Mouse (Mus musculus): ENCODE data around the gene Ermap. TPM values are rescaled to one million over a fixed set of nuclear protein-coding genes. Genes with fewer than 3 reads are reported as not detected.

Gene Ermap
- polyA plus RNA-seq, 1 experiment from 2014 or later: 6.4 TPM

DNA sequence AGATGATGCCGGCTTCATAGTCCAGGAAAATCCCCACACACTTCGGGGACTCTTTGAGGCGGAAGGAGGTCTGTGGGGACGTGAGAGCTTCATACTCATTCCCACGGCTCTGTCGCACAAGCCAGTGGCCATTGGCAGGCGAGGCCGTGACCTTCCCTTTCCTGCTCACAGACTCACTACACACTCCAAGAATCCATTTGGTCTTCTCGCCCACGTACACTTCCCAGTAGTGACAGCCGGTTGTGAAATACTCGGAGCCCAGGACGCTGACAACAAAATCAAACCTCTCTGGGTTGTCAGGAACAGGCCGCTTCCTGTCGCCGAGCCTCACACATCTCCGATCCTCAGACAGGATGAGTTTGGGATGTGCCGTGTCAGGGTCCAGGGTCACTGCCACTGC lies 11.5 kb downstream of the Ermap start:
- Histone ChIP-seq H3K4me1 (ENCODE audit: control insufficient read depth, insufficient read depth, low read length) (no peaks in the 10 kb centered on the region), H3K27ac (ENCODE audit: low read depth, low read length) (no peak overlapping the region), H3K9me3 (ENCODE audit: control insufficient read depth, low read length) (no peaks in the 10 kb centered on the region), H3K4me3 (ENCODE audit: low read depth, low read length) (no peak overlapping the region), H3K36me3 (ENCODE audit: control insufficient read depth, insufficient read depth, low read length) (no peaks in the 10 kb centered on the region), H3K27me3 (ENCODE audit: control insufficient read depth, insufficient read depth, low read length) (no peaks in the 10 kb centered on the region), H3K9ac (ENCODE audit: low read length) (no peak overlapping the region; the same call in 1 of the 2 replicates), H3K4me2 (ENCODE audit: low read depth) (no peak overlapping the region)
- DNase-seq (ENCODE audit: low spot score) (no peak), ATAC-seq (ENCODE audit: insufficient read depth, low FRiP score, low TSS enrichment) (no peak)
- 77% methylated on average over 18 of the region's 18 CpGs for WGBS

- no peak overlapping the region for H3K9ac ChIP-seq (ENCODE audit: low read length)
- H3K27ac ChIP-seq (ENCODE audit: low read depth, low read length): no peak overlapping the region
- 74% methylated on average over 5 of the region's 5 CpGs for WGBS
- H3K9me3 ChIP-seq (ENCODE audit: control insufficient read depth, low read length): no peaks in the 10 kb centered on the region
- ATAC-seq (ENCODE audit: insufficient read depth, low FRiP score, low TSS enrichment) (no peak), DNase-seq (ENCODE audit: low spot score) (no peak)
- H3K36me3 ChIP-seq (ENCODE audit: control insufficient read depth, insufficient read depth, low read length): no peaks in the 10 kb centered on the region
- H3K4me3 ChIP-seq (ENCODE audit: low read depth, low read length): no peak overlapping the region
- H3K4me2 ChIP-seq (ENCODE audit: low read depth): no peak overlapping the region
- H3K27me3 ChIP-seq (ENCODE audit: control insufficient read depth, insufficient read depth, low read length): no peaks in the 10 kb centered on the region
- peaks cover 5% of the 10 kb centered on the region; the same call in 1 of the 2 replicates for H3K4me1 ChIP-seq (ENCODE audit: control insufficient read depth, insufficient read depth, low read length)
These were observed 12.1 kb downstream of the Ermap start for GRCm38 (mm10) chr4:119177702-119178101.

DNA sequence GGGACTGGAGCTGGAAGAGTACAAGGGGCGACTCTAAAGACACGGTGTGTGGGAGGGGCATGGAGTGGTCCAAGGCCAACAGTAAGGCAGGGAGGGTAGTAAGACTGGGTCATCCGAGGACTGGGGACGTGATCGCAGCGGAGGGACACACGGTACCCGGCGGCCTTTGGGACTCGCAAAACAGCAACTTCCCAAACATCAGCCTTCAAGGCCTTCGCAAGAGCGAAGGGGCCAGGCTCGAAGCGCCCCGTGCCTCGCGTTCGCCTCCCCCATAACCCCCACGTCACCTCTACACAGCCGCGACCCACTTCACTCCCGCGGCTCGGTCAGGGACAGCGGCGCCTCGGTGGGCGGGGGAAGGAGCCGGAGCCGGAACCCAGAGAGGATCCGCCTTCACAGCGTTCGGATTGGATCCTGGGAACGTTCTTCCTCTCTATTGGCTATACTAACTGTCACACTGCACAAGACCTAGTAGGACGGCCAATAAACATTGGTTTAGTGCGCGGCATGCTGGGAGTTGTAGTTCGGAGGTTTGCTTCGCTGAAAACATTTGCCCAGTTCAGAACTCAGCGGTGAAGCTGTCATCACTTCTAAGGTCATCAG lies 15.9 kb downstream of the Ermap start, which contains the start of gene Zfp691:
Gene Zfp691, minus strand, starts transcription at position 345 of the 603 bp plus-strand sequence.
- peak; percentile 100 for ATAC-seq (ENCODE audit: insufficient read depth, low FRiP score, low TSS enrichment)

DNA sequence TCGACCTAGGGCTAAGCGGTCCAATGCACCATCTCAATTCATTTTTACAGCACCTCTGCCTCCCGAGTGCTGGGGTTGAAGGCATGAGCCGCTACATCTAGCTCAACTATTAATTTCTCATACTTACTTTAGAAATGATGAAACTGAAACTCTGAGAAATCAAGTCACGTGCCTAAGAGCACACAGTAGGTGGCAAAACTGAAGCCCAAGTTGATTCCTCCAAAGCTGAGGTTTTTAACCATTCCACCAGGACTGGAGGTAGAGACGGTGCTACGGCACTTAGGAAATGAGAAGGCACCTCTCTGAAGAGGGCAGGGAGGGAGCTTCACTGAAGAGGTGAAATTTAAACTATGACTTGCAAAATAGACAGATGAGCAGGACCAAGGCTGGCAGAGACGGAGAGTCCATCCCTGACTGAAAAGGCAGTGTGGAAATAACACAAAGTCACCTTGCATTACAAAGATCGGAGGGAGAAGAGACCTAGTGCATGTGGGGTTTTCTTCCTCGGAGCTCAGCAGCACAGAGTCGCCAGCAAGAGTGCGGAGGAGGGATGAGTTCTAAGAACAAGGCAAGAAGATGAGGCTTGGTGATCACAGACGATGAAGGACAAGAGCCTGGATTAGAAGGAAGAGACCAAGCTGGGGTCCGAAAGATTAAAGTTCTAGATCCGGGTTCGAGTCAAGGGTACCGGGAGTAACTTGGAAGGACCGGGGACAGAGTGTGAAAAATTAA lies 16.7 kb downstream of the Ermap start:
- Histone ChIP-seq H3K36me3 (ENCODE audit: control insufficient read depth, insufficient read depth, low read length) (0 out of 2 replicates have a peak, but pooled peaks cover 8% of the 10 kb centered on the region), H3K4me3 (ENCODE audit: low read depth, low read length) (peak overlapping the region; percentile 79), H3K9ac (ENCODE audit: low read length) (peak overlapping the region; percentile 75), H3K27ac (ENCODE audit: low read depth, low read length) (no peak overlapping the region), H3K4me2 (ENCODE audit: low read depth) (peak overlapping the region; percentile 65), H3K27me3 (ENCODE audit: control insufficient read depth, insufficient read depth, low read length) (no peaks in the 10 kb centered on the region), H3K4me1 (ENCODE audit: control insufficient read depth, insufficient read depth, low read length) (peaks cover 5% of the 10 kb centered on the region; the same call in 1 of the 2 replicates), H3K9me3 (ENCODE audit: control insufficient read depth, low read length) (no peaks in the 10 kb centered on the region)
- WGBS: 48% methylated on average over 18 of the region's 18 CpGs
- DNase-seq (ENCODE audit: low spot score) (no peak), ATAC-seq (ENCODE audit: insufficient read depth, low FRiP score, low TSS enrichment) (no peak)

More for the DNA sequence above, 15.9 kb downstream of the Ermap start, which contains the start of gene Zfp691:
- Histone ChIP-seq H3K27ac (ENCODE audit: low read depth, low read length) (peak within 1 kb of the TSS; percentile 34; the same call in 1 of the 2 replicates), H3K36me3 (ENCODE audit: control insufficient read depth, insufficient read depth, low read length) (0 out of 2 replicates have a peak, but pooled peaks cover 5% of the 10 kb centered on the region), H3K27me3 (ENCODE audit: control insufficient read depth, insufficient read depth, low read length) (no peaks in the 10 kb centered on the region), H3K4me1 (ENCODE audit: control insufficient read depth, insufficient read depth, low read length) (peaks cover 5% of the 10 kb centered on the region; the same call in 1 of the 2 replicates), H3K9ac (ENCODE audit: low read length) (peak within 1 kb of the TSS; percentile 75), H3K4me2 (ENCODE audit: low read depth) (peak within 1 kb of the TSS; percentile 65), H3K4me3 (ENCODE audit: low read depth, low read length) (peak within 1 kb of the TSS; percentile 79), H3K9me3 (ENCODE audit: control insufficient read depth, low read length) (no peaks in the 10 kb centered on the region)
- DNase-seq (ENCODE audit: low spot score): peak; percentile 93
- WGBS: under 1% methylated on average over 40 of the region's 40 CpGs

DNA sequence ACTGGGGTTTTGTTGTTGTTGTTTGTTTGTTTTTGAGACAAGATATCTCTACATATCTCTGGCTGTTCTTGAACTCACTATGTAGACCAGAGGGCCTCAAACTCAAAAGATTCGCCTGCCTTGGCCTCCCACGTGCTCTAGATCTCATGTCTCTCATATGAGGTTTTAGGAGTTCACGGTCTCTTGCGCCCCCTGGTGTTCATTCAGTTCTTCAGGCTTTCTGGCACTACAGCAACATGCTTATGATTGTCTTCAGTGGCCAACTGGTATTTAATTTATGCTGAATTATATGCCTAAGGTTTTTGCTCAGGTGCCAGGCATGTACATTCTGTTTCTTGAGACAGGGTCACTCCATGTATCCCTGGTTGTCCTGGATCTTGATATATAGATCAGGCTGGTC lies 22.1 kb downstream of the Ermap start:
- Histone ChIP-seq H3K4me2 (ENCODE audit: low read depth) (no peak overlapping the region), H3K36me3 (ENCODE audit: control insufficient read depth, insufficient read depth, low read length) (0 out of 2 replicates have a peak, but pooled peaks cover 8% of the 10 kb centered on the region), H3K9ac (ENCODE audit: low read length) (no peak overlapping the region), H3K27ac (ENCODE audit: low read depth, low read length) (no peak overlapping the region), H3K27me3 (ENCODE audit: control insufficient read depth, insufficient read depth, low read length) (no peaks in the 10 kb centered on the region), H3K4me1 (ENCODE audit: control insufficient read depth, insufficient read depth, low read length) (no peaks in the 10 kb centered on the region), H3K4me3 (ENCODE audit: low read depth, low read length) (no peak overlapping the region), H3K9me3 (ENCODE audit: control insufficient read depth, low read length) (no peaks in the 10 kb centered on the region)
- DNase-seq (ENCODE audit: low spot score) (peak; percentile 81), ATAC-seq (ENCODE audit: insufficient read depth, low FRiP score, low TSS enrichment) (peak; percentile 45; the same call in 1 of the 2 replicates)
- WGBS: 6% methylated on average over 4 of the region's 4 CpGs

DNA sequence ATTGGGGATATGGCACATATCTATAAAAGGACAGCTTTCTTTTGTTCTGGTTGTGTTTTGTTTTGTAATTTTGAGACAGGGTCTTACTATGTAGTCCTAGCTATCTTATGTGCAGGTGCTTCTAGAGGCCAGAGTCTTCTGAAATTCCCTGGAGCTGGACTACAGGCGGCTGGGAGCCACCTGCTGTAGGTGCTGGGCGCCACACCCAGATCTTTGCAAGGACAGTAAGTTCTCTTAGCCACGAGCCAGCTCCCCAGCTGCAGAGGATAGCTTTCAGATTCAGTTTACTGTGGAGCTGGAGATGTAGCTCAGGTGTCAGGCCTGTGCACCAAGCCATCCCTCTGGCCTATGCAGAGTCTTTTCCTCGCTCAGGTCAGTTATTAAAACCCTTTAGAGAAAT lies 22.7 kb downstream of the Ermap start:
- Histone ChIP-seq H3K9ac (ENCODE audit: low read length) (no peak overlapping the region), H3K9me3 (ENCODE audit: control insufficient read depth, low read length) (no peaks in the 10 kb centered on the region), H3K27ac (ENCODE audit: low read depth, low read length) (no peak overlapping the region), H3K4me3 (ENCODE audit: low read depth, low read length) (no peak overlapping the region), H3K27me3 (ENCODE audit: control insufficient read depth, insufficient read depth, low read length) (no peaks in the 10 kb centered on the region), H3K4me1 (ENCODE audit: control insufficient read depth, insufficient read depth, low read length) (no peaks in the 10 kb centered on the region), H3K36me3 (ENCODE audit: control insufficient read depth, insufficient read depth, low read length) (0 out of 2 replicates have a peak, but pooled peaks cover 8% of the 10 kb centered on the region), H3K4me2 (ENCODE audit: low read depth) (no peak overlapping the region)
- DNase-seq (ENCODE audit: low spot score) (no peak), ATAC-seq (ENCODE audit: insufficient read depth, low FRiP score, low TSS enrichment) (no peak)
- 84% methylated on average over 4 of the region's 4 CpGs for WGBS

DNA sequence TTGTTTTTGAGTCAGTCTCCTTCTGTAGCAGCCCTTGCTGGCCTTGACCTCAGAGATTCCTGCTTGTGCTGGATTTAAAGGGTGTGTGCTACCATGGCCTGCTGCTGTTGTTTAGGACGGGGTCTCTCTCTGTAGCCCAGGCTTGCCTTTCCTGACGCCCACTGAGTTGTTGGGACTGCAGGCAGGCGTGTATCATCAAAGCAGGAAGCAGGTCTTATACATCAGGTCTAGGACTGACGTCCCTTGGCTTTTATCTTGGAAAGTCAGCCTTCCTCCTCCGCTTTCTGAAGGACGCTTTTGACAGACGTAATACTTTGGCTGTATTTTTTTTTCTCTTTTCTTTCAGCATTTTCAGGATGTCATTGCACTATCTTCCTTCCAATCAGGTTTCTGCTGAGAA lies 23.9 kb downstream of the Ermap start:
- no peak for ATAC-seq (ENCODE audit: insufficient read depth, low FRiP score, low TSS enrichment)
- WGBS: 84% methylated on average over 7 of the region's 7 CpGs
- DNase-seq (ENCODE audit: low spot score): no peak
- H3K36me3 ChIP-seq (ENCODE audit: control insufficient read depth, insufficient read depth, low read length): 0 out of 2 replicates have a peak, but pooled peaks cover 8% of the 10 kb centered on the region
- H3K9ac ChIP-seq (ENCODE audit: low read length): no peak overlapping the region
- no peak overlapping the region for H3K4me3 ChIP-seq (ENCODE audit: low read depth, low read length)
- H3K27ac ChIP-seq (ENCODE audit: low read depth, low read length): no peak overlapping the region
- H3K27me3 ChIP-seq (ENCODE audit: control insufficient read depth, insufficient read depth, low read length): no peaks in the 10 kb centered on the region
- H3K9me3 ChIP-seq (ENCODE audit: control insufficient read depth, low read length): no peaks in the 10 kb centered on the region
- no peaks in the 10 kb centered on the region for H3K4me1 ChIP-seq (ENCODE audit: control insufficient read depth, insufficient read depth, low read length)
- no peak overlapping the region for H3K4me2 ChIP-seq (ENCODE audit: low read depth)

DNA sequence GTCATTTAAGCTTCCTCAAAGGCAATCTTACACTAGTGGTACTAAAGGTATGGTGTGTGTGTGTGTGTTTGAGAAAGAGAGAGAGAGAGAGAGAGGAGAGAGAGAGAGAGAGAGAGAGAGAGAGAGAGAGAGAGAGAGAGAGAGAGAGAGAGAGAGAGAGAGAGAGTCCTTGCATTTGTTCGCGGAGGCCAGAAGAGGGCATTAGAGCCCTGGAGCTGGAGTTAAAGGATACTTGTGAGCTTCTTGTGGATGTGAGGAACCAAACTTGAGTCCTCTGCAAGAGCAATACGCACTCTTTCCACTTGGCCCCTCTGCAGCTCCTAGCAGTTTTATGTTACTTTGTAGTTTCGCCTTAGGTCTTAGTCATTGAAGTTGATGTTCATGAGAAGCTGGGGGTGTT lies 26.8 kb downstream of the Ermap start:
- Histone ChIP-seq H3K4me2 (ENCODE audit: low read depth) (no peak overlapping the region), H3K4me3 (ENCODE audit: low read depth, low read length) (no peak overlapping the region), H3K4me1 (ENCODE audit: control insufficient read depth, insufficient read depth, low read length) (no peaks in the 10 kb centered on the region), H3K9me3 (ENCODE audit: control insufficient read depth, low read length) (no peaks in the 10 kb centered on the region), H3K36me3 (ENCODE audit: control insufficient read depth, insufficient read depth, low read length) (no peaks in the 10 kb centered on the region), H3K27me3 (ENCODE audit: control insufficient read depth, insufficient read depth, low read length) (no peaks in the 10 kb centered on the region), H3K27ac (ENCODE audit: low read depth, low read length) (no peak overlapping the region), H3K9ac (ENCODE audit: low read length) (no peak overlapping the region)
- DNase-seq (ENCODE audit: low spot score) (no peak), ATAC-seq (ENCODE audit: insufficient read depth, low FRiP score, low TSS enrichment) (no peak)
- 72% methylated on average over 4 of the region's 4 CpGs for WGBS
